Mouse (Mus musculus) midbrain, embryonic 12.5 days (tissue): ENCODE measurements at regions not wholly inside any gene's neighbourhood (a gene's known extent, or its start where the extent isn't known, plus 50 kb on each side); places are given as distances from the start of the nearest gene placed in this dataset.

Experiments
- ATAC-seq: fragments of 200-750 bp; cut with Nextera tagmentation; 2 replicates; pipeline ENCODE4 v1.8.0; 2017; ENCODE audit warnings: low read depth, moderate TSS enrichment, moderate library complexity; ENCODE audit not compliant: low FRiP score
- H3K27ac ChIP-seq: fragments of 300-500 bp; sonication (generic); replicated peaks from 2 replicates; pipeline ENCODE4 v1.5.1; 2016; ENCODE audit warnings: mild to moderate bottlenecking
- H3K27me3 ChIP-seq: fragments of 300-500 bp; sonication (generic); 2 replicates; pipeline ENCODE4 v1.6.1; 2016; ENCODE audit warnings: mild to moderate bottlenecking
- H3K36me3 ChIP-seq: fragments of 300-500 bp; sonication (generic); 2 replicates; pipeline ENCODE4 v1.6.1; 2016
- H3K4me1 ChIP-seq: fragments of 300-500 bp; sonication (generic); 2 replicates; pipeline ENCODE4 v1.6.1; 2016
- H3K4me2 ChIP-seq: fragments of 300-500 bp; sonication (generic); replicated peaks from 2 replicates; pipeline ENCODE4 v1.6.1; 2016; ENCODE audit warnings: mild to moderate bottlenecking, moderate library complexity
- H3K4me3 ChIP-seq: fragments of 300-500 bp; sonication (generic); 2 replicates; pipeline ENCODE4 v1.5.1; 2016; ENCODE audit warnings: mild to moderate bottlenecking
- H3K9ac ChIP-seq: fragments of 300-500 bp; sonication (generic); replicated peaks from 2 replicates; pipeline ENCODE4 v1.6.1; 2016; ENCODE audit warnings: mild to moderate bottlenecking, moderate library complexity
- H3K9me3 ChIP-seq: fragments of 300-500 bp; sonication (generic); 2 replicates; pipeline ENCODE4 v1.6.1; 2016; ENCODE audit warnings: mild to moderate bottlenecking
- WGBS: fragments of 180-500 bp; shearing (Covaris S2); methylation state at CpG from one replicate; pipeline ENCODE4 v1.1.7; 2016; 5-methylcytosine and 5-hydroxymethylcytosine counted together

- no peak overlapping the region for H3K27ac ChIP-seq
- no peak for ATAC-seq
- no peak overlapping the region for H3K9ac ChIP-seq
- no peaks in the 10 kb centered on the region for H3K36me3 ChIP-seq
- no peak overlapping the region for H3K4me2 ChIP-seq
- WGBS, result 89% methylated on average over 5 of the region's 5 CpGs
- no peaks in the 10 kb centered on the region for H3K4me1 ChIP-seq
- H3K4me3 ChIP-seq, result no peak overlapping the region
- no peaks in the 10 kb centered on the region for H3K9me3 ChIP-seq
- no peaks in the 10 kb centered on the region for H3K27me3 ChIP-seq
These were observed 179.5 kb downstream of the Ets1 start for GRCm38 (mm10) chr9:32815473-32815872.

GRCm38 (mm10) chr9:32816649-32817425 lies 180.8 kb downstream of the Ets1 start:
- Histone ChIP-seq H3K27me3 (no peaks in the 10 kb centered on the region), H3K4me1 (no peaks in the 10 kb centered on the region), H3K9ac (no peak overlapping the region), H3K4me2 (no peak overlapping the region), H3K36me3 (no peaks in the 10 kb centered on the region), H3K9me3 (no peaks in the 10 kb centered on the region), H3K27ac (no peak overlapping the region), H3K4me3 (no peak overlapping the region)
- 87% methylated on average over 9 of the region's 9 CpGs for WGBS
- ATAC-seq, result no peak

GRCm38 (mm10) chr9:32817442-32818358 lies 181.7 kb downstream of the Ets1 start:
- Histone ChIP-seq H3K36me3 (no peaks in the 10 kb centered on the region), H3K4me1 (no peaks in the 10 kb centered on the region), H3K4me2 (no peak overlapping the region), H3K9ac (no peak overlapping the region), H3K27me3 (no peaks in the 10 kb centered on the region), H3K4me3 (no peak overlapping the region), H3K27ac (no peak overlapping the region), H3K9me3 (no peaks in the 10 kb centered on the region)
- 77% methylated on average over 7 of the region's 7 CpGs for WGBS
- ATAC-seq, result no peak

GRCm38 (mm10) chr9:32823439-32824133 lies 187.6 kb downstream of the Ets1 start:
- WGBS, result 59% methylated on average over 8 of the region's 8 CpGs
- Histone ChIP-seq H3K9me3 (no peaks in the 10 kb centered on the region), H3K4me1 (0 out of 2 replicates have a peak, but pooled peaks cover 6% of the 10 kb centered on the region)

GRCm38 (mm10) chr9:32824134-32824531 lies 188.1 kb downstream of the Ets1 start:
- Histone ChIP-seq H3K4me1 (0 out of 2 replicates have a peak, but pooled peaks cover 6% of the 10 kb centered on the region), H3K36me3 (no peaks in the 10 kb centered on the region), H3K4me3 (no peak overlapping the region), H3K9ac (no peak overlapping the region), H3K4me2 (no peak overlapping the region), H3K9me3 (no peaks in the 10 kb centered on the region), H3K27me3 (no peaks in the 10 kb centered on the region), H3K27ac (no peak overlapping the region)
- ATAC-seq, result no peak
- WGBS, result 67% methylated on average over 6 of the region's 6 CpGs

More at GRCm38 (mm10) chr9:32823439-32824133, 187.6 kb downstream of the Ets1 start:
- Histone ChIP-seq H3K4me3 (no peak overlapping the region), H3K4me2 (no peak overlapping the region), H3K36me3 (no peaks in the 10 kb centered on the region), H3K9ac (no peak overlapping the region), H3K27ac (no peak overlapping the region), H3K27me3 (no peaks in the 10 kb centered on the region)
- ATAC-seq, result no peak

- H3K4me1 ChIP-seq, result peaks cover 7% of the 10 kb centered on the region; the same call in 1 of the 2 replicates
- H3K27me3 ChIP-seq, result no peaks in the 10 kb centered on the region
- ATAC-seq, result no peak
- H3K4me3 ChIP-seq, result no peak overlapping the region
- no peak overlapping the region for H3K27ac ChIP-seq
- H3K4me2 ChIP-seq, result no peak overlapping the region
- no peaks in the 10 kb centered on the region for H3K36me3 ChIP-seq
- H3K9me3 ChIP-seq, result no peaks in the 10 kb centered on the region
- no peak overlapping the region for H3K9ac ChIP-seq
- WGBS, result 61% methylated on average over 2 of the region's 2 CpGs
These were observed 194.4 kb downstream of the Ets1 start for GRCm38 (mm10) chr9:32830268-32830891.

GRCm38 (mm10) chr9:32833373-32833772 lies 197.4 kb downstream of the Ets1 start:
- no peak overlapping the region for H3K9ac ChIP-seq
- no peaks in the 10 kb centered on the region for H3K9me3 ChIP-seq
- H3K36me3 ChIP-seq, result no peaks in the 10 kb centered on the region
- H3K4me1 ChIP-seq, result peaks cover 9% of the 10 kb centered on the region; the same call in 1 of the 2 replicates
- H3K4me2 ChIP-seq, result no peak overlapping the region
- ATAC-seq, result no peak
- no peaks in the 10 kb centered on the region for H3K27me3 ChIP-seq
- no peak overlapping the region for H3K4me3 ChIP-seq
- 82% methylated on average over 8 of the region's 8 CpGs for WGBS
- H3K27ac ChIP-seq, result no peak overlapping the region

GRCm38 (mm10) chr9:32834751-32835625 lies 199.0 kb downstream of the Ets1 start:
- Histone ChIP-seq H3K4me3 (no peak overlapping the region), H3K4me1 (peaks cover 9% of the 10 kb centered on the region; the same call in 1 of the 2 replicates), H3K4me2 (no peak overlapping the region), H3K27me3 (no peaks in the 10 kb centered on the region), H3K9ac (no peak overlapping the region), H3K27ac (no peak overlapping the region), H3K9me3 (no peaks in the 10 kb centered on the region), H3K36me3 (no peaks in the 10 kb centered on the region)
- no peak for ATAC-seq
- WGBS, result 44% methylated on average over 13 of the region's 13 CpGs

GRCm38 (mm10) chr9:32835626-32835971 lies 199.6 kb downstream of the Ets1 start:
- 34% methylated on average over 4 of the region's 4 CpGs for WGBS
- H3K4me2 ChIP-seq, result no peak overlapping the region
- H3K4me3 ChIP-seq, result no peak overlapping the region
- no peaks in the 10 kb centered on the region for H3K36me3 ChIP-seq
- H3K9me3 ChIP-seq, result no peaks in the 10 kb centered on the region
- H3K27me3 ChIP-seq, result no peaks in the 10 kb centered on the region
- peaks cover 9% of the 10 kb centered on the region; the same call in 1 of the 2 replicates for H3K4me1 ChIP-seq
- no peak for ATAC-seq
- H3K9ac ChIP-seq, result no peak overlapping the region
- H3K27ac ChIP-seq, result no peak overlapping the region

GRCm38 (mm10) chr9:32836371-32836770 lies 200.3 kb downstream of the Ets1 start:
- Histone ChIP-seq H3K9me3 (no peaks in the 10 kb centered on the region), H3K4me3 (no peak overlapping the region), H3K4me2 (no peak overlapping the region), H3K27me3 (no peaks in the 10 kb centered on the region), H3K9ac (no peak overlapping the region), H3K27ac (no peak overlapping the region), H3K36me3 (no peaks in the 10 kb centered on the region), H3K4me1 (peaks cover 9% of the 10 kb centered on the region; the same call in 1 of the 2 replicates)
- ATAC-seq, result no peak
- 68% methylated on average over 5 of the region's 5 CpGs for WGBS

GRCm38 (mm10) chr9:32847361-32847760 lies 211.3 kb downstream of the Ets1 start:
- no peak for ATAC-seq
- H3K9me3 ChIP-seq, result no peaks in the 10 kb centered on the region
- 95% methylated on average over 2 of the region's 2 CpGs for WGBS

More at GRCm38 (mm10) chr9:32847361-32847760, 211.3 kb downstream of the Ets1 start:
- Histone ChIP-seq H3K9ac (no peak overlapping the region), H3K27me3 (no peaks in the 10 kb centered on the region), H3K4me1 (no peaks in the 10 kb centered on the region), H3K36me3 (no peaks in the 10 kb centered on the region), H3K4me2 (no peak overlapping the region), H3K27ac (no peak overlapping the region), H3K4me3 (no peak overlapping the region)
